Mouse (Mus musculus) liver, postnatal 0 days (tissue): ENCODE measurements at regions not wholly inside any gene's neighbourhood (a gene's known extent, or its start where the extent isn't known, plus 50 kb on each side); places are given as distances from the start of the nearest gene placed in this dataset.

Experiments used
- CTCF ChIP-seq: sonication (generic); IDR thresholded peaks from 2 replicates; pipeline ENCODE4 v1.5.1; 2016; ENCODE audit warnings: antibody characterized with exemption, low read depth
- EP300 ChIP-seq: IDR thresholded peaks from 2 replicates; pipeline ENCODE4 v1.6.1; 2016; ENCODE audit warnings: antibody characterized with exemption, low read depth, mild to moderate bottlenecking

GRCm38 (mm10) chr15:97161530-97161929 lies 85.4 kb upstream of the Pced1b start:
- TF ChIP-seq CTCF (no peak), EP300 (no peak)
